Mouse (Mus musculus) kidney, postnatal 36 days (tissue): Measurements from ENCODE around the gene Smarcad1.
A peak's percentile ranks its signal among the peaks of the same experiment; 100 is the strongest.
"Not testable (repeated sequence)": the region's sequence is repeated elsewhere in the genome, so short reads cannot be mapped to it uniquely, and the experiment has no call there.

ENCODE experiments used
- DNase-seq, 2 experiments: peaks; one replicate each; pipeline ENCODE4 v3.0.0; 2021 to 2022; ENCODE audit warnings: mixed read lengths in 2 of 2

Smarcad1 gene

DNA sequence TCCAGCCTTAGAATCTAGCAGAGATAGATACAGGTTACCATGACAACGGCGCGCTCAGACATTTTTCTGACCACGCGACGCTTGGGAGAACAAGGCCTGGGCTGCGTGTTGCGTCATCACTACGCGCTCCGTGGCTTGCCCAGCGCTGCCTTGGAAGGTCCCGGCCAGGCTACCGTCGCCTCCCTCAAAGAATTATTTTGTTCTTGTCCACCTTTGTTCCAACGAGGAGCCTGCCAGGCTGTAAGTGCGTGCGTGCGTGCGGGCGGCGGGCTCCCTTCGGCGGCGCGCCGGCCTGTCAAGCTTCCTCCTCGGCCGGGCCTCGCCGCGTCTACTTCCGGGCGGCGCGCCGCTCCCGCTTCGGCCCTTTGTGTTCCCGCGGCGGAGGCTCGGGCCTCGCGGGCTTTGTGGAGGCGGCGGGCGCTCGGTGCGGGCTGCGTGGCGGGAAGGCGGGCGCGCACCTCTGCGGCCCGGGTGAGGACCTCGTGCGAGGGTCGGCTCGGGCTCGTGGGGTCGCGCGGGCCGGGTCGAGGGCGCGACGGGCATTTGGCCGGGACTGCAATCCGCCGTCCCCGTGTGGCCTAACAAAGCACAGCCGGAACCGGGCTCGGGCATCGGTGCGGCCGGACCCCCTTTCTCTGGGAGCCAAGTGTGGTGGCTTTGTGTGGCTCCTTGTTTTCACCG lies at the start of gene Smarcad1:
Gene Smarcad1 (plus strand): TSS at position 93 of the 681 bp plus-strand sequence.
- DNase-seq: peak; percentile 94 to 95

DNA sequence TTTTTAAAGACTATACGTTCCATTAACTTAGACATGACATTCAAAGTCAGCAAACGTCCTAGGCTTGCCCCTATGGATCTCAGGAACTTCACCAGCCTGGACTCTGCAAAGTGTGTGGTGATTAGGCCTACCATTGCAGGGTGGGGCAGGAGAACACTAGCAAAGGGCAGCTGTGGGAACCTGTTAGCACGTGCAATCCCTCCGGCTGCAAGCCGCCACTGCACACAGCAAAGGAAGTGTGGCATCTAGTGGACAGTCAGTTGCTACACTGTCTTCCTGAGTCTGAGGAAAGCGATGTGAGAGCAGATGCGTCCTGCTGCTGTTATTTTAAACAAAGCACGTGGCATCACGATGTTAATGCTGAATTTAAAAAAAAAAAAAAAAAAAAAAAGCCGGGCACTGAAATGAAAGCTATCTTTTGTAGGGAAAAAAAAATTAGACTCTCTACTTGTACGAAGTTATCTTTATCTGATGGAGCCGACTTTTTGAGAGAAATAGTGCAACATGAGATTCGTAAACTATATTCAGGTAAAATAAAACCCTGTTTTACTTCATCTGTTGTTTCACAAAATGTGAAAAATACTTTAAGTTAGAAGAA lies 45.5 kb upstream of the Smarcad1 start:
- DNase-seq: peak in 1 of 2 experiments; percentile 6

DNA sequence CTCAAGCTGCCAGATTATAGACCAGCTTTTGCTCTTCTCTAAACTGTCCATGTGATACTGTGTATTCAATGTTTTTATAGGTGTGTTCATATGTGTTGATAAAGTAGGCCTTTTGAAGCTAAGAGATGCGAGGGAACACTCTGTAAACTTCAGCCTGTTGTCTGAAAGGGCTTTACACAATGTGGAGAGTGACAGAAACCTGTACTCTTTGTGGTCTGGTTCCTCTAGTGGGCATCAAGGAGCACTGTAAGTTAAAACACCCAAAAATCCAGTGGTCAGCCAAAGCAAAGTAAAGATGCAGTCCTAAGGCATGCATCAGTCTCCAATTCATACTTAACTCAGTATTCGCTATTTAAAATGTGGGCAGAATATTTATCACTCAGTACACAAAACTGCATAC lies 44.6 kb upstream of the Smarcad1 start:
- no peak for DNase-seq

DNA sequence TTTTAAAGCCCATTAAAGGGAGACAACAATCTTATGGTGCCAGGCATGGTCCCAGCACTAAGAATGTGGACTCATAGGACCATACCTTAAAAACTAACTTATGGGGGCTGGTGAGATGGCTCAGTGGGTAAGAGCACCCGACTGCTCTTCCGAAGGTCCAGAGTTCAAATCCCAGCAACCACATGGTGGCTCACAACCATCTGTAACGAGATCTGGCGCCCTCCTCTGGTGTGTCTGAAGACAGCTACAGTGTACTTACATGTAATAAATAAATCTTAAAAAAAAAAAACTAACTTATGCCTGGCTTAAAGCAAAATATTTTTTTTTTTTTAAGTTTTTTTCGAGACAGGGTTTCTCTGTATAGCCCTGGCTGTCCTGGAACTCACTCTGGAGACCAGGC lies 41.6 kb upstream of the Smarcad1 start:
- DNase-seq: peak; percentile 2 to 34

DNA sequence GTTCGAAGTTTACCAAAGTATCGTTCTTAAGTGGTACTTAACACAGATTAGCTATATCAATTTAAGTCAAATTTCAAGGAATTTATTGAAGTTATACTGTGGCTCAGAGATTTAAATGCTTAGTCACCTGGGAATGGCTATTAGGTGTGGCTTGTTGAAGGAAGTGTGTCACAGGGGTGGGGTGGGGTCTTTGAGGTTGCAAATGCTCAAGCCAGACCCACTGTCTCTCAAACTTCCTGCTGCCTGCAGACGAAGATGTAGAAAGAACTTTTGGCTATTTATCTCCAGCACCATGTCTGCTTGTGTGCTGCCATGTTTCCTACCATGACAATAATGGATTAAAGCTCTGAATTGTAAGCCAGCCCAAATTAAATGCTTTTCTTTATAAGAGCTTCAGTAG lies 40.2 kb upstream of the Smarcad1 start:
- no peak for DNase-seq

DNA sequence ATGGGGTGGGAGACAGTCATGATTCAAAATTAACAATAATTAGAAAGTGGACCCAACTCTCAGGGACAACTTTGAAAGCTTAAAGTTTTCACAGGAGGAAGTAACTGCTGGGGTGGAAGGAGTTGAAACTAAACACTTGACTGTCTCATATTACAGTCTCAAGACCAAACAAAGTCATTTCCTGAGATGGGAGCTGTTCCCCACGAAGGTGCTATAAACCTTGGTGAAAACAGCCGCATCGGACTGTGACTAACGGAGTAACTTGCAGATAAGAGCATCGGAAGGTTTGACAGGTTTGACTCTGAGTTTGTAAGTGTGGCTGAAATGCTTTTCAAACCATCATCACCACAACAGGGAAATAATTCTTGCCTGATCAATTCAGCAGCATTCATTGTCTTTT lies 33.5 kb upstream of the Smarcad1 start:
- no peak for DNase-seq

DNA sequence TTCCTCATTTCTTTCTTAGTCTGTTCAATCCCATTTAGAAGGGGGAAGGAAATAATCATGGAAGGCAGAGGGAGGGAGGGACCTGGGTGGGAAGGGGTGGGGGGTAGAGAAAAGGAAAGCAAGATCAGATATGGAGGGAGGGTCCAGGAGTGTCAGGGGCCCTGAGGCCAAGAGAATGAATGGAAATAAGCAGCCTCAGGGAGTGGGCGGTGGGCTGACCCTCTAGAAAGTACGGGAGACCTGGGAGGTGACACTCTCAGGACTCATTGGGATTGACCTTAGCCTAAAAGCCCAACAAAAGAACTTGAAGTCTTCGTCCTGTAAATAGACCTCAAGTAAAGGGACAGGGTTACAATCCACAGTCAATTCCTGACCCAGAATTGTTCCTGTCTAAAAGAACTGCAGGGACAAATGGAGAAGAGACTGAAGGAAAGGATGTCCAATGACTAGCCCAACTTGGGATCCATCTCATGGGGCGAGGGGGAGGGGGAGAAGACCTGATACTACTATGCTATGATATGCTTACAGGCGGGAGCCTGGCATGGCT lies 30.9 kb upstream of the Smarcad1 start:
- no peak for DNase-seq

DNA sequence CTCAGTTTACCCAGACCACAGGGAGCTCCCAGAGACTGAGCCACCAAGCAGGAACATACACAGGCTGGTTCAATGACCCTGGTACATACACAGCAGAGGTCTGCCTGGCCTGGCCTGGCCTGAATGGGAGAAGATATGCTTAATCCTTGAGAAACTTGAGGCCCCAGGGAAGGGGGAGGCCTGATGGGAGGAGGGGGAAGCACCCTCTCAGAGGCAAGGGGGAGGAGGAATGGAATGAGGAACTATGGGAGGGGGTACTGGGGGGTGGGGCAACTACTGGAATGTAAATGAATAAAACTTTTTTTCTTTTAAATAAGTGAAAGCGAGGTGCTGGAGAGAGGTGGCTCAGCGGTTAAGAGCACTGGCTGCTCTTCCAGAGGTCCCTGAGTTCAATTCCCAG lies 30.2 kb upstream of the Smarcad1 start:
- no peak for DNase-seq

DNA sequence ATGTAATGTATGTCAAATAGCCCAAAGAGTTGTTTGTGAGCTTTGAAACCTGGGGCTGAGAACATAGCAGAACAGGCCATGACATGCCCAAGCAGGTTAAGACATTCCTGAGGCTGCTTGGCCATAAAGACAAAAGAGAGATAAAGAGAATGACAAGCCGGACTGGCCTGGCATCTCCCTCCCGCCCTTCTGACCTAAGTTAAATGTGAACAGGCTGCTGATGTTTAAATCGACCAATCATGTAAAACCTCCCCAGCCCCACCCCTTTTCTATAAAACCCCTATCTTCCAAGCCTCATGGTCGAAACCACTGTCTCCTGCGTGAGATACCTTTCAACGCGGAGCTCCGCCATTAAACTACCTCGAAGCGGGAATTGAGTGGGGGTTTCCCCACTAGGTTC lies 24.8 kb upstream of the Smarcad1 start:
- no peak for DNase-seq

DNA sequence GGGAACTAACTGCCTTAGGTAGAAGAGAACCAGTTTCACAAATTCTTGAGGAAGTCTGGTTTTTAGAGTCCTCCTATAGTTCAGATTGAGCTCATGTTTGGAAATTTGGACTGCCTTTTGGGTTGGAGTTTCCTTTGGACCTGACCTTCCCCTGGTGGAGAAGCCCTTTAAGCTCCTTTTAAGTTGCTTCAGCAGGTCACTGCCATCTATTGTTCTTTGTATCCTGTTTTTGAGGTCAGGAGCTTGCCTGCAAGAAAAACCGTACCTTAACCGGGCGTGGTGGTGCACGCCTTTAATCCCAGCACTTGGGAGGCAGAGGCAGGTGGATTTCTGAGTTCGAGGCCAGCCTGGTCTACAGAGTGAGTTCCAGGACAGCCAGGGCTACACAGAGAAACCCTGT lies 23.4 kb upstream of the Smarcad1 start:
- DNase-seq: not testable (repeated sequence)

DNA sequence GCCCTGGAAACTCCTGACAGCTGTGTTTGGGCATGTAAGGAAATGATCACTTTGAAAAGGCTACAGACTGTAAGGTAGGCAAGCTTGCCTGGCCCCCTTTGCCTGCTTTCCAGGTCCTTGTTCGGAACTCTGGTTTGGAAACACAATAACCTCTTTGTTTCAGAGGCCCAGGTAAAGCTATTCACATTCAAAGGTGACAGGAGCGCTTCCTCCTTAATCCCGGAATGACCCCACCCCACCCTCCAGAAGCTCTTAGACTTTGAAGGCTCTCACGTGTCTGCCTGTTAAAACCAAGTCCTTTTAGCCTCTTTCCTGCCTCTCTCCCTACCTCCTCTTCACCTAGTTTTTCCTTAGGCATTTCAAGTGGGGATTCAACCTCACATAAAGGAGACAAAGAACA lies 20.5 kb upstream of the Smarcad1 start:
- no peak for DNase-seq

DNA sequence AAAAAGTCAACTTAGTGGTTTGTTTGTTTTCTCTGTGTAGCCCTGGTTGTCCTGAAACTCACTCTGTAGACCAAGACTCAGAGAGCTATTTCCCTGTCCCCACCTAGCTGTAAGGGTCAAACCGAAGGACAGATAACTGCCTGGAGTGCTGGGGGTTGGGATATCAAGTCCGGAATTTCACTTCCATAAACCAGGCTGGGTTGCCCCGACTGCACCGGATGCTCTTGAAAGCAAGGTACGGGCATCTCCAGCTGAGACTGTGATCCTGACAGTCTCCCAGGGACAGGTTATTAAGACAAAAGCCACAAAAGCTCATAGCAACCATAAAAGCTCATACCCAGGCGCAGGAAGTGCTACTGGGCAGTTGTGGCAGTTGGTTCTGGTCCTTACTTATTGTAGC lies 19.3 kb upstream of the Smarcad1 start:
- DNase-seq: no peak

DNA sequence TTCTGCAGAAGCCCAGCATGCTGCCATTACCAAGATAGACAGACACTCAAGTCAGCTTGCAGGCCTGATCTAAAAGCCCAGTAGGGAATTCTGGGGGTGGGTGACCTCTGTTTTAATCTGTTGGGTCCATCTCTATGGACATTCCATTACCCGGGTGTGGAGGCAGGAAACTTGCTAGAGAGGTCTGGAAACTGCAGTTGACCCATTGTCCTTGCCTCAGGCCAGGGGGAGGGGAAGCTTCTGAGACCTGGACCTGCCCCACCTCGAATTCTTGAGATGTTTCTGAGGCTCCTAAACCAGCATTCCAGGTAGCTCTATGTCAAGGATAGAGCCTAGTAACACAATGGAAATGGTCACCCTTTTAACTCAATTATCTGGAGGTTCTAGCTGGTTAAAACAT lies 17.7 kb upstream of the Smarcad1 start:
- peak in 1 of 2 experiments; percentile 16 for DNase-seq

DNA sequence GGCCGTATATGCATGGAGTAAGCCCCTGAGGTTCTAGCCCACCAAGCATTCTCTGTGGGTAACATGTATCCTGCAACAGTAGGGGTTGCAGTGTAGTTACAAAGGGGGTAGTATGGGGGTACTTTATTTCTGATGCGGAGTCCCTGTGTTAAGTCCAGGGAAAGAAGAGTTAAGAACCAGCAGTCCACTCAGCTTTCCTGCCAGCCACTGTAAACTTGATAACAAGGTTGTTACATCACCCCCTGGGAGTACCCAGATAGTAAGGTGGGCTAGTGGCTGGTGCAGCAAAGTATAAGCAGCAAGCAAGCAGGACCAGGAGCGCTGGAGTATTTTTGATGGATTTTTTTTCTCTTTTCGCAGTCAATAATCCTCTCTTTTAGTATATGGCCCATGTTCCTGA lies 17.3 kb upstream of the Smarcad1 start:
- DNase-seq: no peak

DNA sequence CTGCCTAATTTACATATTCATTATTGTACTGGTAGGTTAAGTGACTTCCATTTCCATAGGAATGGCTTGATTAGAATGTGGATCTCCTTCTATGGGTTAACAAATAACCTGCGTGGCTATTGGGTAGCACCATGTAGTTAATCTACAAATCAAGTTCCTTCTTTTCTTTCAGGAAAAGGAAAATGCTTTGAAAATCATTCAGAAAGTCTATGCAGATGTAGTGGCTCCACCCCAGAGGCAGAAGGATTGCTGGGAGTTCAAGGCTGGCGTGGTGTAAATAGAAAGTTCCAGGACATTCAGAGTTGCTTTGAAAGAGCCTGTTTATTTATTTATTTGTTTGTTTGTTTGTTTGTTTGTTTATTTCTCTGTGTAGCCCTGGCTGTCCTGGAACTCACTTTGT lies 7.7 kb upstream of the Smarcad1 start:
- no peak for DNase-seq

DNA sequence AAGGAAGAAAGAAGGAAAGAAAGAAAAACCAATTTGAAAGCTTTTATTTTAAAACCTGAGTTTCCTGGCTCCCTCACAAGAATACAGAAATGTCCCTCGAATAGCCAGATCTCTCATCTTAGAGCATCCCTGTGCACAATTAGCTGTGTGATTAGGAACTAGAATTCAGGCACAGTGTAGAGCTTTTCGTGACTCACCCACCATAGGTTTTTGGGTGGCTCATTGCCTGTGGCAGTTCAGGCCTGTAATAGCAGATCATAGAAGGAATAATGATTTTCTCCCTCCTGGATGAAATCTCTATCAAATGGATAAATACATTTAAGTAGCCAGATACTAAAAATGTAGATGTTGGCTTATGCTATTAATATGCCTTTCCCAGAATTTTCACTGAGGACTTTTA lies 6.9 kb upstream of the Smarcad1 start:
- DNase-seq: no peak

DNA sequence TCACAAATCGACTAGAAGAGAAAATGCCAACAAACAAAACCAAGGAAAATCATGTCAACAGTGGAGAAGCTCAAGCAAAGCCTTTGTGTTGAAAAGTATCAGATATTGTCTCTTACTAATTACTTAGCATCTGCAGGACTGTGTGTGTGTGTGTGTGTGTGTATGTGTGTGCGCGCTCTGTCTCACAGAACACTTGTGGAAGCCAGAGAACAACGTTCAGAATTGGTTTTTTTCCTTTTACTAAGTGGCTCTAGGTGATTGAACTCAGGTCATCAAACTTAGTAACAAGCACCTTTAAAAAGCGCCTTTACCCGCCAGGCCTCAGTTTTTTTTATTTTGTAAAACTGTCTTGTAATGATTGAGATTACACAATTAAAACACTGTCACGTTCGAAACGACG lies 451 bp upstream of the Smarcad1 start:
- no peak for DNase-seq

DNA sequence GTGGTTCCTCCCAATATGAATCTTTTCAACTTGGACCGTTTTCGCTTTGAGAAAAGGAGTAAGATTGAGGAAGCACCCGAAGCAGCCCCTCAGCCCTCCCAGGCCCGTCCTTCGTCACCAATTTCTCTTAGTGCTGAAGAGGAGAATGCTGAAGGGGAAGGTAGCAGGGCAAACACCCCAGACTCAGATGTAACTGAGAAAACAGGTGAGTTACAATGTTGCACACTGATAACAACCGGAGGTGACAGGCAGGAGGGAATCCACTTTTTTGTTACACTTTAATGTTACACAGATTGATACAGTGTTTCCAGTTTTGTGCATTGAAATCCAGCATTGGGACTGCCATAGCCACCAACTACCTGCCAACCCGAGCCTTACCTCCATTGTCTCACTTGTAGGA lies 858 bp downstream of the Smarcad1 start:
- peak in 1 of 2 experiments; percentile 3 for DNase-seq

DNA sequence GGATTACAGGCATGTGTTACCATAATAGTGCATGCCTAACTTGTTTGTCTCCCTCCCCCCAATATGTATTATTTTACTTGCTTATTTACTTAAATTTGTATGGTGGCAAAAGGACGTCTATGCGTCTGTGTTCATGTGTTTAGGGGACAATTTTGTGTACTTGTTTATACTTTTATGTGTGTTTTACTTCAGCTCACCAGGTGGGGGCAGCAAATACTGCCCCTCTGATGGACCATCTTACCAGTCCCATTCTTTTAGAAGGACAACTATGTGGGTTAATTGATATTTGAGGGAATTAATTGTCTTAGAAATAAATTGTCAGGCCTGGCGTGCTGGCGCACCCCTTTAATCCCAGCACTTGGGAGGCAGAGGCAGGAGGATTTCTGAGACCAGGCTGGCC lies 6.7 kb downstream of the Smarcad1 start:
- peak in 1 of 2 experiments; percentile 17 for DNase-seq

DNA sequence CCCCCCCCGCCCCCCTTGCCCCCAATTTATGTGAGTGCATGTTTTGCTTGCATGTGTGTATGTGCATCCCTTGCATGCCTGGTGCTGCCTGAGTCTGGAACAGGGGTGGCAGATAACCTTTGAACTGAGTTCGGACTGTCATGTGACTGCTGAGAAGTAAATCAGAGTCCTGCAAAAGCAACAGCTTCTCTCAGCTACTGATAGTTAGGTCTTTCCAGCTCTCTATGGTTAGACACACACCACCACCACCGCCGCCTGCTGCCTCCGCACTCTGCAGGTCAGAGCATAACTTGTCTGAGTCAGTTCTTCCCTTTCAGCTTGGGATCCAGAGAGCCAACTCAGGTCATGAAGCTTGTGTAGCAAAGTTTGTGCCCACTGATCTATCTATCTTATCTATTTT lies 14.2 kb downstream of the Smarcad1 start:
- DNase-seq: peak; percentile 6 to 16

DNA sequence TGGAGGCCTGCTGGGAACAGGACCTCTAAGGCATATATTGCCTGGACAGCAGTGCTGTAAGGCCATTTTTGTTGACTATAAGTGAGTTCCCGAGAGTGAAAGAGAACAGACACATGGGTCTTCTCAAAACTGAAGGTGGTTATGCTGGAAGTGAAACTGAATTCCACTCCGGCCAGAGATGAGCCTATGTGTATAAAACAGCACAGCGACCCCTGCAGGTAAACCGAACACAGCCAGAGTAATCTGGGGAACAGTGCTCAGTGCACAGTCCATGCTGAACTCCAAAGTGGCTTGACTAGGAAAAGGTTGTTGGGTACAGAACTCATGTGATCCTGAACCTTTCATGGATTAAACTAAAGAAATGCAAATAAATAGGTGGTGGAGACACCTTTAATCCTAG lies 14.8 kb downstream of the Smarcad1 start:
- DNase-seq: peak in 1 of 2 experiments; percentile 32

DNA sequence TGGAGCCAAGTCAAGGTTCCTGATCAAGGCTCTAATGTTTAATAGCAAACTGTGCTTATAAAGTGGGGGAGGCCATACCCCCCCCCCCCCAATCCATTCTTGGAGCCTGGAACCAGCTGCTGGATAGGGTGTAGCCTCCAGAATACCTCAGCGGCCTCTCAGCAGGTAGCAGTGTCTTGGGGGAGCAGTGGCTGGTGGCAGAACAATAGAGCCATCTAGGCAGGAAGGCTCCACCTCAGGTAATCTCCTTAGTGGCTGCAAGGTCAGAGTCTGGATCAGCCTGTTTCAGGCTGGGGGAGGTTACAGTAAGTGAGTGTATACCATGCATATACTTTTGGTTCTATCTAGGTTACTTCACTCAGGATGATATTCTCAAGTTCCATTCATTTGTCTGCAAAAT lies 18.7 kb downstream of the Smarcad1 start:
- DNase-seq: no peak

DNA sequence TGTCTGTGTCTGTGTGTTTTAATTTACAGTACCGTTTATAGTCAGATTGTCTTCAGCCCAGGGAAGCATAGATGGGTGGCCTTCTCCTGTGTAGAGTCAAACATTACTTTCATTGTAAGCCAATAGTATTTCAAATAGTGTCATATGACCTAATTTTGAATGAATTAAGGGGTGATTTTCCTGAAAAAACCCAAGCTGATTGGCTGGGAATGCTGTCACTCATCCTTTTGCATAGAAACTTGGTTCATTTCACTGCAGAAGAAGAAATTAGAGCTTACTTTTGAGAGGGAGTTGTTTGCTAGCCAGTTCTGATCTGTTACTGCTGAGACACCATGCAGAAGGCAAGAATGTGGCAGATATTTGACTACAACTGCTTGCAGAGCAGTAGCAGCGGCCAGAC lies 32.8 kb downstream of the Smarcad1 start:
- peak in 1 of 2 experiments; percentile 6 for DNase-seq

DNA sequence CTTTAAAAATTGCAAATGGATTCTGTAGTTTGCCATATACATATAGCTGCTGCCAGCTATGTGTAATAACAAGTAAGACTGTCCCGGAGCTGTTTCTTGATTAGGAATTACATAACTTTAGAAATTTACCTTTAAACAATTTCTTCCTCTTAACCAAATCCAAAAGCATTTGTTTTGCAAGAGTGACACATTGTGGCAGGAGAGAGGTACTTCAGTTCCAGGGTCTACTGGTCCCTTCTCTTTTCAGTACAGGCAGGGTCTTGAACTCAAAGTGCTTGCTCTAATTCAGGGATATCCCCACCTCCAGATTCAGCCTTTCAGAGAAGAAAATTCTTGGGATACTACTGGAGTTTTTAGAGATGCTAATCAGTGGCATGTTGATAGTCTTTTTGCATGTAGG lies 36.8 kb downstream of the Smarcad1 start:
- peak; percentile 4 for DNase-seq

DNA sequence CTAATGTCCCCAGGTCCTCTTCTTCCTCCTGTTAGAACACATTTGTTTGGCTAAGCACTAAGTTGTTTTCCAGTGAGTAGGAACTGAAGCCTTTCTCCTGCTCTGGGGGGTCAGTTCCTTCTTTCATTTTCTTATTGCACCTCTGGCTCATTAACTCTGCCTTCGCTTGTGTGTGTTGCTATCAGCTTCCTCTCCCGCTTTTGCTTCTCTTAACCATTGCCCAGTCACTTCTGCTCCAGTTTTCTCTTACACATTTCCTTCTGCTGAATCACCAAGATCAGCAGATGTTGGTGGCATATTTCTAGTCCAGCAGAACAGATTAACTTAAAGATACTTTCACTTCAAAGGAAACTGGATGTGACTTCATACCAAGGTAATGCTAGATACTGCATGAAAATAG lies 72.5 kb downstream of the Smarcad1 start:
- DNase-seq: no peak
